Mouse (Mus musculus) heart, embryonic 11.5 days (tissue): ENCODE data around the gene Dcaf11. TPM values are rescaled to one million over a fixed set of nuclear protein-coding genes. Genes with fewer than 3 reads are reported as not detected.

Source experiments
- ATAC-seq: fragments of 200-750 bp; cut with Nextera tagmentation; replicated peaks from 2 replicates; pipeline ENCODE4 v1.8.0; 2017; ENCODE audit warnings: moderate library complexity; ENCODE audit not compliant: insufficient number of reproducible peaks, low FRiP score, low TSS enrichment
- H3K27ac ChIP-seq: fragments of 300-500 bp; sonication (generic); 2 replicates; pipeline ENCODE4 v1.5.1; 2014; ENCODE audit warnings: mild to moderate bottlenecking, low read depth, low read length
- H3K27me3 ChIP-seq: fragments of 300-500 bp; sonication (generic); 2 replicates; pipeline ENCODE4 v1.6.1; 2014; ENCODE audit warnings: mild to moderate bottlenecking, low read length, mixed read lengths; ENCODE audit not compliant: control insufficient read depth, insufficient read depth
- H3K36me3 ChIP-seq: fragments of 300-500 bp; sonication (generic); 2 replicates; pipeline ENCODE4 v1.6.1; 2014; ENCODE audit warnings: mild to moderate bottlenecking, low read length, moderate library complexity, mixed read lengths; ENCODE audit not compliant: control insufficient read depth, insufficient read depth
- H3K4me1 ChIP-seq: fragments of 300-500 bp; sonication (generic); 2 replicates; pipeline ENCODE4 v1.6.1; 2014; ENCODE audit warnings: low read length; ENCODE audit not compliant: control insufficient read depth, insufficient read depth
- H3K4me2 ChIP-seq: fragments of 300-500 bp; sonication (generic); 2 replicates; pipeline ENCODE4 v1.6.1; 2014; ENCODE audit warnings: mild to moderate bottlenecking, moderate library complexity
- H3K4me3 ChIP-seq: fragments of 300-500 bp; sonication (generic); 2 replicates; pipeline ENCODE4 v1.5.1; 2014; ENCODE audit warnings: low read depth, low read length
- H3K9ac ChIP-seq: fragments of 300-500 bp; sonication (generic); 2 replicates; pipeline ENCODE4 v1.6.1; 2014; ENCODE audit warnings: mild to moderate bottlenecking, low read depth, low read length, moderate library complexity
- H3K9me3 ChIP-seq: fragments of 300-500 bp; sonication (generic); replicated peaks from 2 replicates; pipeline ENCODE4 v1.6.1; 2016; ENCODE audit warnings: low read length; ENCODE audit not compliant: control insufficient read depth
- whole genome bisulfite sequencing: fragments of 180-500 bp; shearing (Covaris S2); extraction: QIAGEN DNeasy Blood & Tissue Kit; methylation state at CpG from one replicate; pipeline ENCODE4 v1.1.7; 2014; ENCODE audit not compliant: insufficient replicate concordance; 5-methylcytosine and 5-hydroxymethylcytosine counted together
- polyA plus RNA-seq: library from polyadenylated mRNA; unstranded; fragments of >200 nt; fragmentation: Nextera tagmentation; extraction: Ambion mirVana; gene quantifications from 2 replicates; pipeline ENCODE4 v1.2.1, GENCODE M21; 2014

Gene Dcaf11
- polyA plus RNA-seq, 1 experiment from 2014 or later = 61.3 TPM

DNA sequence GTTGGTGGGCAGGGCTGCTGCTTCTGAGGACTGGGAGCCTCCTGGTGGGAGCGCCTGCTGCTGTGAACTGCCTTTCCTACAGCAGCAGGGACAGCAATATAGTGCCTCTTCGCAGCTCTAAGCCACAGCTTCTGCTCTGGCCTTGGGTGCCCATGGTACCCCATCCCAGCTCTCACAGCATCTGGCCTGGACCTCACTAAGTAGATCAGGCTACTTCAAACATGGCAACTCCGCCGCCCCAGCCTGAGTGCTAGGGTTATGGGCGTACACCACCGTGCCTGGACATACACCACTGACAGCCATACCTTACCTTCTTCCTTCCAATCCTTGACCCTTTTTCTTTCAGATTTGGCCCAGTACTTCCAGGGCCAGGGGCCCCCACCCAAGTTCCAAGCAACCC, 48.5 kb downstream of the Dcaf11 start:
- Histone ChIP-seq H3K9ac (no peak overlapping the region), H3K27ac (no peak overlapping the region), H3K4me2 (no peak overlapping the region), H3K36me3 (peaks cover 17% of the 10 kb centered on the region), H3K4me3 (no peak overlapping the region), H3K27me3 (no peaks in the 10 kb centered on the region), H3K4me1 (peaks cover 14% of the 10 kb centered on the region; the same call in 1 of the 2 replicates), H3K9me3 (no peaks in the 10 kb centered on the region)
- no peak for ATAC-seq
- 87% methylated on average over 6 of the region's 6 CpGs for WGBS

- Histone ChIP-seq H3K4me3 (no peak overlapping the region), H3K9me3 (no peaks in the 10 kb centered on the region), H3K27me3 (no peaks in the 10 kb centered on the region), H3K4me1 (0 out of 2 replicates have a peak, but pooled peaks cover 12% of the 10 kb centered on the region), H3K27ac (0 out of 2 replicates have a peak overlapping the region, but pooled peaks have one; percentile 18), H3K9ac (no peak overlapping the region), H3K36me3 (peaks cover 7% of the 10 kb centered on the region; the same call in 1 of the 2 replicates), H3K4me2 (no peak overlapping the region)
- 38% methylated on average over 6 of the region's 6 CpGs for WGBS
- no peak for ATAC-seq
Measured at GRCm38 (mm10) chr14:55613346-55613745, 53.5 kb downstream of the Dcaf11 start.

- WGBS = 63% methylated on average over 7 of the region's 7 CpGs
Measured at GRCm38 (mm10) chr14:55614565-55615178, 54.9 kb downstream of the Dcaf11 start.

GRCm38 (mm10) chr14:55615876-55616275, 56.1 kb downstream of the Dcaf11 start:
- H3K4me2 ChIP-seq = no peak overlapping the region
- no peak overlapping the region for H3K9ac ChIP-seq
- H3K4me3 ChIP-seq = no peak overlapping the region
- H3K36me3 ChIP-seq = no peaks in the 10 kb centered on the region
- no peaks in the 10 kb centered on the region for H3K27me3 ChIP-seq
- 52% methylated on average over 2 of the region's 2 CpGs for WGBS
- H3K27ac ChIP-seq = no peak overlapping the region
- no peak for ATAC-seq
- H3K9me3 ChIP-seq = no peaks in the 10 kb centered on the region
- H3K4me1 ChIP-seq = peaks cover 17% of the 10 kb centered on the region; the same call in 1 of the 2 replicates

More at GRCm38 (mm10) chr14:55614565-55615178, 54.9 kb downstream of the Dcaf11 start:
- Histone ChIP-seq H3K9ac (no peak overlapping the region), H3K9me3 (no peaks in the 10 kb centered on the region), H3K4me3 (no peak overlapping the region), H3K27me3 (no peaks in the 10 kb centered on the region), H3K27ac (no peak overlapping the region), H3K4me1 (peaks cover 17% of the 10 kb centered on the region; the same call in 1 of the 2 replicates), H3K36me3 (no peaks in the 10 kb centered on the region), H3K4me2 (no peak overlapping the region)
- no peak for ATAC-seq

GRCm38 (mm10) chr14:55616844-55617243, 57.0 kb downstream of the Dcaf11 start:
- H3K4me3 ChIP-seq = no peak overlapping the region
- no peaks in the 10 kb centered on the region for H3K27me3 ChIP-seq
- ATAC-seq = no peak
- no peak overlapping the region for H3K4me2 ChIP-seq
- H3K9me3 ChIP-seq = no peaks in the 10 kb centered on the region
- WGBS = 77% methylated on average over 2 of the region's 2 CpGs
- no peak overlapping the region for H3K27ac ChIP-seq
- H3K36me3 ChIP-seq = no peaks in the 10 kb centered on the region
- no peak overlapping the region for H3K9ac ChIP-seq
- peaks cover 17% of the 10 kb centered on the region; the same call in 1 of the 2 replicates for H3K4me1 ChIP-seq

DNA sequence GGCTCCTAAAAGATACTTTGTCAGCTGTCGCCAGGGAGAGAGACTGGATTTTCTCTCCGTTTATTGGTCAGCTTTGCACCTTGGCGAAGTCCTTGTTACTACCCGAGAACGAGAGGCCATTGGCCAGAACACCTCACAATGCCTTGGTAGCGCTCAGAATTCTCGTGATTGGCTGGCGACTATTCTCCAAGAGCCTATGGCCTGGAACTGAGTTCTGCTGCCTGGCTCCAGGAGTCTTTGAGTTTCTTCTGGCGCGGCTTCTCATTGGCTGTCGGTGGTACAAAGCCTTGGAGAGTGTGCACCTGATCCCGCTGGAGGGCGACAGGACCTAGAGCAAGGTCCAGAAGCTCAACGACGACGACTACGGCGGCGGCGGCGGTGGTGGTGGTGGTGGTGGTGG, 58.0 kb downstream of the Dcaf11 start, which contains the start of gene Rec8:
Rec8 (plus strand) TSS at position 216 of the 400 bp plus-strand sequence.
- Histone ChIP-seq H3K4me1 (peaks cover 14% of the 10 kb centered on the region; the same call in 1 of the 2 replicates), H3K27ac (no peak within 1 kb of the TSS), H3K4me2 (peak within 1 kb of the TSS; percentile 57), H3K36me3 (no peaks in the 10 kb centered on the region), H3K9ac (peak within 1 kb of the TSS; percentile 56; the same call in 1 of the 2 replicates), H3K27me3 (no peaks in the 10 kb centered on the region), H3K9me3 (no peaks in the 10 kb centered on the region), H3K4me3 (peak within 1 kb of the TSS; percentile 35)
- peak; percentile 71 for ATAC-seq
- 9% methylated on average over 21 of the region's 21 CpGs for WGBS

DNA sequence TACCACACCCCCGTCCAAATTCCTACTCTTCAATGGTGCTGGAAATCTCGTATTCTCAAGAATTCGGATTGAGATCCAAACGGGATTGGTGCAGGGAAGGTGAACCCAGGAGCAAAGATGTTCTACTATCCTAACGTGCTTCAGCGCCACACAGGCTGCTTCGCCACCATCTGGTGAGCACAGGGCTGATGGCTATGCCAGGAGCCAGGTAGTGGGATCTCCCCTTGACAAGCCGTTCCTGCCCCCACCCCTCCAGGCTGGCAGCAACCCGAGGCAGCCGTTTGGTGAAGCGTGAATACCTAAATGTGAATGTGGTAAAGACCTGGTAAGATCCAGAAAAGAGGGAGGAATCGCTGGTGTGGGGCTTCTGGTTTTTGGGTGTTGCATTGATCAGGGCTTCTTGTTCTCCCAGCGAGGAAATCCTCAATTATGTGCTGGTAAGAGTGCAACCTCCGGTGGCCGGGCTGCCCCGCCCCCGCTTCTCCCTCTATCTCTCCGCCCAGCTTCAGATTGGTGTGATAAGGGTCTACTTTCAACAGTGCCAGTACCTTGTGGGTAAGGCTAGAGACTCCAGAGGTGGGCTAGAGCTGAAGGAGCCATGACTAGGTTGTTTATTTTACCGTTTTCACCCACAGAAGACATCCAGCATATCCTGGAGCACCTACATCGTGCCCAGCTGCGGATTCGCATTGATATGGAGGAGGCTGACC, 58.8 kb downstream of the Dcaf11 start:
- Histone ChIP-seq H3K36me3 (no peaks in the 10 kb centered on the region), H3K27ac (no peak overlapping the region), H3K27me3 (no peaks in the 10 kb centered on the region), H3K9ac (peak overlapping the region; percentile 56; the same call in 1 of the 2 replicates), H3K4me2 (peak overlapping the region; percentile 57), H3K9me3 (no peaks in the 10 kb centered on the region), H3K4me3 (peak overlapping the region; percentile 35), H3K4me1 (peaks cover 14% of the 10 kb centered on the region; the same call in 1 of the 2 replicates)
- 33% methylated on average over 22 of the region's 22 CpGs for WGBS
- no peak for ATAC-seq
